ENCODE assay signal across 8 mouse cellular contexts in genomic region chr2:35265296-35265695, GRCm38 (mm10). TPM values are rescaled to one million over a fixed set of nuclear protein-coding genes. Genes with fewer than 3 reads are reported as not detected.
DNase-seq lines count a peak whose midpoint lies in the region; ATAC-seq lines count a peak whose summit lies in the region.

No protein-coding gene starts in this region.

- H3K9ac ChIP-seq in forebrain, embryonic 13.5 days = no peak overlapping the region
- no peak overlapping the region for H3K9ac ChIP-seq in hindbrain, embryonic 13.5 days
- H3K9ac ChIP-seq in limb, embryonic 13.5 days = peak overlapping the region; percentile 31; the same call in 1 of the 2 replicates
- no peak overlapping the region for H3K9ac ChIP-seq in neural tube, embryonic 12.5 days

- H3K27ac ChIP-seq in forebrain, embryonic 13.5 days = no peak overlapping the region
- no peak overlapping the region for H3K27ac ChIP-seq in hindbrain, embryonic 13.5 days
- H3K27ac ChIP-seq in limb, embryonic 13.5 days = peak overlapping the region; percentile 52; the same call in 1 of the 2 replicates
- H3K27ac ChIP-seq in neural tube, embryonic 12.5 days = no peak overlapping the region

- no peaks in the 10 kb centered on the region for H3K9me3 ChIP-seq in forebrain, embryonic 13.5 days (replicated peaks)
- H3K9me3 ChIP-seq in hindbrain, embryonic 13.5 days = no peaks in the 10 kb centered on the region
- H3K9me3 ChIP-seq in limb, embryonic 13.5 days = no peaks in the 10 kb centered on the region
- no peaks in the 10 kb centered on the region for H3K9me3 ChIP-seq in neural tube, embryonic 12.5 days

- H3K4me1 ChIP-seq in forebrain, embryonic 13.5 days = peaks cover 1% of the 10 kb centered on the region; the same call in 1 of the 2 replicates
- peaks cover 18% of the 10 kb centered on the region for H3K4me1 ChIP-seq in hindbrain, embryonic 13.5 days (replicated peaks)
- peaks cover 53% of the 10 kb centered on the region for H3K4me1 ChIP-seq in limb, embryonic 13.5 days
- peaks cover 7% of the 10 kb centered on the region; the same call in 1 of the 2 replicates for H3K4me1 ChIP-seq in neural tube, embryonic 12.5 days

- no peak overlapping the region for H3K4me3 ChIP-seq in forebrain, embryonic 13.5 days
- H3K4me3 ChIP-seq in hindbrain, embryonic 13.5 days = no peak overlapping the region
- no peak overlapping the region for H3K4me3 ChIP-seq in limb, embryonic 13.5 days
- H3K4me3 ChIP-seq in neural tube, embryonic 12.5 days = no peak overlapping the region

- H3K27me3 ChIP-seq in forebrain, embryonic 13.5 days = no peaks in the 10 kb centered on the region
- H3K27me3 ChIP-seq in hindbrain, embryonic 13.5 days = 0 out of 2 replicates have a peak, but pooled peaks cover 3% of the 10 kb centered on the region
- peaks cover 17% of the 10 kb centered on the region; the same call in 1 of the 2 replicates for H3K27me3 ChIP-seq in limb, embryonic 13.5 days
- H3K27me3 ChIP-seq in neural tube, embryonic 12.5 days (replicated peaks) = no peaks in the 10 kb centered on the region; the same call in 1 of the 2 replicates

- 55% methylated on average over 8 of the region's 8 CpGs for WGBS in forebrain, embryonic 13.5 days
- 50% methylated on average over 8 of the region's 8 CpGs for WGBS in hindbrain, embryonic 13.5 days
- 7% methylated on average over 8 of the region's 8 CpGs for WGBS in limb, embryonic 13.5 days
- 52% methylated on average over 8 of the region's 8 CpGs for WGBS in neural tube, embryonic 12.5 days

- H3K4me2 ChIP-seq in forebrain, embryonic 13.5 days = no peak overlapping the region
- H3K4me2 ChIP-seq in hindbrain, embryonic 13.5 days = no peak overlapping the region
- H3K4me2 ChIP-seq in limb, embryonic 13.5 days (replicated peaks) = peak overlapping the region; percentile 53
- H3K4me2 ChIP-seq in neural tube, embryonic 12.5 days (replicated peaks) = no peak overlapping the region

- peak; percentile 52 to 55 for DNase-seq in frontal cortex, postnatal 36 days (ENCODE audit: low spot score in 2 of 2)
- DNase-seq in frontal cortex, postnatal 10 days (ENCODE audit: low spot score in 2 of 2) = no peak
- DNase-seq in NIH3T3 (ENCODE audit: low read depth) = peak; percentile 90
- no peak for DNase-seq in cerebellum, adult 11 months

- no peaks in the 10 kb centered on the region for H3K36me3 ChIP-seq in forebrain, embryonic 13.5 days (ENCODE audit: poor library complexity, severe bottlenecking)
- no peaks in the 10 kb centered on the region for H3K36me3 ChIP-seq in hindbrain, embryonic 13.5 days
- no peaks in the 10 kb centered on the region for H3K36me3 ChIP-seq in limb, embryonic 13.5 days
- H3K36me3 ChIP-seq in neural tube, embryonic 12.5 days = no peaks in the 10 kb centered on the region

- ATAC-seq in forebrain, embryonic 13.5 days = peak; percentile 75
- ATAC-seq in hindbrain, embryonic 13.5 days (ENCODE audit: low FRiP score) = peak; percentile 66; the same call in 1 of the 2 replicates
- peak; percentile 85 for ATAC-seq in limb, embryonic 13.5 days (ENCODE audit: low FRiP score, low read depth)
- peak; percentile 53; the same call in 1 of the 2 replicates for ATAC-seq in neural tube, embryonic 12.5 days (ENCODE audit: low FRiP score, low read depth)

RNA-seq across cellular contexts. Expression of gene Gsn, which starts 9.1 kb away (rescaled TPM):
- 13.3 and 14.3 TPM in 2 replicates for polyA plus RNA-seq in forebrain, embryonic 13.5 days (2015; fragmentation: Nextera tagmentation; extraction: Ambion mirVana)
- 27.4 and 28.2 TPM in 2 replicates for polyA plus RNA-seq in hindbrain, embryonic 13.5 days (2015; fragmentation: Nextera tagmentation; extraction: Ambion mirVana)
- polyA plus RNA-seq in limb, embryonic 13.5 days (2015; fragmentation: Nextera tagmentation; extraction: Ambion mirVana) = 113 and 118 TPM in 2 replicates
- 39.0 and 41.0 TPM in 2 replicates for polyA plus RNA-seq in neural tube, embryonic 12.5 days (2016; fragmentation: Nextera tagmentation; extraction: Ambion mirVana)

Comparison
In these comparisons a context has a peak if more than half of its experiments do, and no peak if none do; other contexts are left out.
1. DNase-seq: peak in frontal cortex, postnatal 36 days (2 of 2) and NIH3T3 (single experiment); none in frontal cortex, postnatal 10 days (0 of 2) and cerebellum, adult 11 months (single experiment).
2. Peak in every context shown above with its lines, with median percentiles within 50 percentile points of each other: ATAC-seq.